Mouse (Mus musculus) liver, embryonic 14.5 days (tissue): ENCODE data around the gene Gm14327.
"Not testable (repeated sequence)": the region's sequence is repeated elsewhere in the genome, so short reads cannot be mapped to it uniquely, and the experiment has no call there.

Source experiments
- CTCF ChIP-seq: IDR thresholded peaks from 2 replicates; pipeline ENCODE4 v1.5.1; 2016; ENCODE audit warnings: antibody characterized with exemption, low read depth, control low read depth
- EP300 ChIP-seq: IDR thresholded peaks from 2 replicates; pipeline ENCODE4 v1.6.1; 2016; ENCODE audit warnings: antibody characterized with exemption, low read depth

DNA sequence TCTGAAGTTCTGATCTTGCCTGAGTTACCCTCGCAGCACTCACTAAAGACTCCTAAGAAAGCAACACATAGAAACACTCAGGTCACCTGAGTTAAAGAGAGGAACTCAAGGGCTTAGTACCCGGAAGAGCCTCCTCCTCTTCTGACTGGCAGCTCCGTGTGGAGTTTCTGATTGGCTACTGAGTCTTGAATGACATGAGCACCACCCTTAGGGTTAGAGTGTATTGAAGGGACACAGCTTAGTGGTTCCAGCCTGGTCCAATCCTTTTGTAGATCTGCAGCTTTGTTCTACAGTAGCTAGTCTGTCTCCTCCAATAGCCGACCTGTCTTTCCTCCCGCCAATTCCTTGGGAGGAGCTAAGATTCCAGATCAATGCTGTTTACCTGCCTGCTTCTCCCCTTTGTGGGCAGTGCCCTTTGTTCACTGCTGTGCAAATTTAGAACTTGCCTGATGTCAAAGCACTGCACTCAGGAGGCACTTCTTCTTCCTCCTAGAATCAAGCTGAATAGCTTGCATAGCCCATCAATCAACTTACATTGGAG is 28.7 kb downstream of the Gm14327 start, which contains the start of gene Zfp972:
- TF ChIP-seq CTCF, EP300: not testable (repeated sequence)
